Mouse (Mus musculus): ENCODE results near the gene Nfyb.

Gene Nfyb

DNA sequence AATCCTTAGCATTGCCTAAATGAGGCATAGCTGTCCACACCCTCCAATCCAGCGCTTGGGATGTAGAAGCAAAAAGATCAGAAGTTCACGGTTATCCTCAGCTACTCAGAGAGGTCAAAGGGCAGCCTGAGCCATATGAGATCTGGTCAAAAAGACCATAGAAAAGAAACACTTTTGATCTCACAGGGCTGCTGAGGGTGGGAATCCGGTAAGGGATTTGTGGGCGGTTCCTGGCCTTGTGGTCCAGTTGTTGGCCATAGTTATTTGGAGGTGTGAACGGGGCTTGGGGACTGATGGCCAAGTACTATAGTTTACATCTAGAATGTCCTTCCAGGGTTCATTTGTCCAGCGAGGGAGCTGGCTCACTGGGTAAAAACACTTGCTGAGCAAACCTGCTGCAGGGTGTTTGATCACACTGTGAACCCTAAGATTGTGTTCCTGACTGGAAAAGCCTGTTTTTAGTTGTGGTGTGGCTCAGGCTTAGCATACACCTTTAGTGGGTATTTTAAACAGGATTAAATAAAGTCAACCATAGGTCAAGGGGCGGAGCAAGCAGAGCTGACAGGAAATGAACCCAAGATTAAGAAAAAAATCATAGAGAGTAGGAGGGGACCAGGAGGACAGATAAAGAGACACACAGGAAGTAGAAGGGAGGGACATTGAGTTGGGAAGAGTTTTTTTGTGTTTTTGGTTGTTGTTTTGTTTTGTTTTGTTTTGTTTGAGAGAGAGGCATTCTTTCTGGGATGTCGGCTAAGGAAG, 15.0 kb upstream of the Nfyb start:
- no peak for DNase-seq

DNA sequence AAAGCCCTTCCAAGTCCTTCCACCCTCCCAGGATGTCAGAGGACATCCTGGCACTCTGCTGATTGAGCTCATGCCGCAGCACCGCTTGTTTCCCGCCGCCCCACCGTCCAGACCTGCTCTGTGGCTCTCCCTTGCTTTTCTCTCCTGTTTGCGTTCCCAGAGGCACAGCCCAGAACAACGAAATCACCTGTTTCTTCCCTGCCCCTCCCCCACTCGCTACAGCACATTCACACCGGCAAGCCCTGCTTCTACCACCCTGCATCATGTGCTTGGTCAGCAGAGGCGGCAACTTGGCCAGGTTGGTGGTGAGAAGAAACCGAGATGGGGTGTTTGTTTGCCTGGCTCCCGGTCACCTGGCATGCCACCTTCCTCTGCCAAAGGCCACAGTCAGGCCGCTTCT, 13.9 kb upstream of the Nfyb start:
- DNase-seq: peak; percentile 62

- DNase-seq: no peak
These were observed 13.1 kb upstream of the Nfyb start for GRCm38 (mm10) chr10:82777075-82777474.

DNA sequence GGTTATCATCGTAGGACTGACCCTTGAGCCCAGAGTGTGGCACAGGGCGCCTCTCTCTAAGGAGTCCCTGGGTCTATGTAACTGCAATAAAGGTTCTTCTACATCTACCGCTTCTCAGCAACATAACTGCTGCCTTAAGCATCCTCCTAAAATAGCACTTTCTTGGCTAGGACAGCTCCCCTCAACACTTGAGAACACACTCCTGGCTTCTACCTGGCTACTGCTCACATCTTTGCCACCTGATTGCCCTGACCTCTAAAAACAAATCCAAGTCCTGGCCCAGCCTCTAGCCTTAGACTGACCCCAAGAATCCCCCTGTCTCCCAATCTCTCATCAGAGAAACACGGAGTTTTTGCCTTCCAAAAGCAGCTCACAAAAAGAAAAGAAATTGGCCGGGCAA, 10.9 kb upstream of the Nfyb start:
- no peak for DNase-seq

- no peak for DNase-seq
These were observed 7.7 kb upstream of the Nfyb start for GRCm38 (mm10) chr10:82771595-82772170.

- no peak for DNase-seq
These were observed 6.8 kb upstream of the Nfyb start for GRCm38 (mm10) chr10:82770713-82771112.

GRCm38 (mm10) chr10:82768901-82769300, 5.0 kb upstream of the Nfyb start:
- no peak for DNase-seq

- DNase-seq: peak; percentile 72
These were observed 925 bp downstream of the Nfyb start for GRCm38 (mm10) chr10:82762756-82763681.

DNA sequence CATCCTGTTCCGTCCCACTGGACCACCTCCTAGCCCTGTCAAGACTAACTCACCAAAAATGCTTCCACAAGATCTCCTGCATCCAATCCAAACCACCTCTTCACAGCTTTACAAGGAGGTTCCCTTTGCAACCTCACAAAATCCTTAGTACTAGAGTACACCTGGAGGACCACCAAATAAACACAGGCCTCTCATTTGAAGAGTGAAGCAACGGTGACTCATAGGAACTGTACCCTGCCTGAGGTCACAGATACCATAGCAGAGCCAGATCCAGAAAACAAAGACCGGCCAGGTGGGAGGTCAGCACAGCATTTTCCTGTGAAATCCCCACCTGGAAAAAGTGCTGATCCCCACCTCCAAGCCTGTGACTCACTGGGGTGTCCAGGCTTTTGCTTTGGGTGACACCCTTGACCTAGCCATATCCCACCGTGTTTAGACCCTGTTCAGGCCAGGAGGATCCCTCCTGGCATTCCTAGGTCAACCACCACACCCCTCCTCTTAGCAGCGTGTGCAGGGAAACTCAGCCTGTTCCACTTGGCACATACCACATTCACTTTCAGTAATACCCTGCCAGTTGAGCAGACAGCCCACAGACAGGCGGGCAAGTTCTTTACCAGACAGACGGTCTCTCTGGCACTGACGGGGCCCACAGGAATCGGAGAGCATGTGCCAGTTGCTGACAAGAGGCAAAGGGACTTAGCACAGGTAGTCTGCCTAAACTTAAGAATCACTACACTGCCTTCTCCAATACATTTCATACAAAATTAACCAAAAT, 2.7 kb downstream of the Nfyb start:
- DNase-seq: no peak

GRCm38 (mm10) chr10:82759706-82760105, 4.2 kb downstream of the Nfyb start:
- no peak for DNase-seq

GRCm38 (mm10) chr10:82758878-82759277, 5.1 kb downstream of the Nfyb start:
- no peak for DNase-seq

DNA sequence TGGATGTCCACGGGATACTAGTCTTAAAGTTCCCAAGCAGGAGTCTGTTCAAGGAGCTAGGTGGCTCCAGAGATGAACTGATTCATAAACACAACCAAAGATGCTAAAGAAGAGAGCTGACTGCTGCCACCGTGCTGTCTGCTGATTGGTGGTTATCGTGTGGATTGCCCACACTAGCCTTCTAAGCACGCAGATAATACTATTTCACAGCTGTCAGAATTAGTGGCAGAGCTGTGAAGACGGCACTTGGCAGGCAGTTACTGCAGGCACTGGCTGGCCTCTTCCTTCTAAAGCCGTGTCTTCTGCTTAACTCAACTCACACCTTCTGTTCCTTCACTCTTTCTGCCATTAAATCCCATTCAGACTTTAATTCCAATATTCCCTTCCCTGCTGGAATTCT, 5.6 kb downstream of the Nfyb start:
- DNase-seq: no peak

DNA sequence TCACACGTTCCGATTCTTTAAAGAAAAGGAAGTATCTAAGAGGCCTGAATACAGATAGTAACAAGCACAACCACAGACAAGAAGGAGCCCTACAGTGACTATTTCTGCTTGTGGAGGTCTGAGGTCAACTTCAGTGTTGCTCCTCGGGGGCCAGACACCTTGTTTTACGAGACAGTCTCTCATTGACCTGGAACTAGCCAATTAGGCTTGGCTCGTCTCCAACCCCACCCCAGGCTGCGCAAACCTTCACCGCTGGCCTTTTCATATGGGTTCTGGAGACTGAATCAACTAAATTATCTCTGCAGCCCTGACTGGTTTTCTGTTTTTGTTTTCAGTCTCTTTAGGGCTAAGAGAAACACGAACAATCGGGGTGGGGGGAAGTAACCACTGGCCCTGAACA, 6.6 kb downstream of the Nfyb start:
- no peak for DNase-seq

DNA sequence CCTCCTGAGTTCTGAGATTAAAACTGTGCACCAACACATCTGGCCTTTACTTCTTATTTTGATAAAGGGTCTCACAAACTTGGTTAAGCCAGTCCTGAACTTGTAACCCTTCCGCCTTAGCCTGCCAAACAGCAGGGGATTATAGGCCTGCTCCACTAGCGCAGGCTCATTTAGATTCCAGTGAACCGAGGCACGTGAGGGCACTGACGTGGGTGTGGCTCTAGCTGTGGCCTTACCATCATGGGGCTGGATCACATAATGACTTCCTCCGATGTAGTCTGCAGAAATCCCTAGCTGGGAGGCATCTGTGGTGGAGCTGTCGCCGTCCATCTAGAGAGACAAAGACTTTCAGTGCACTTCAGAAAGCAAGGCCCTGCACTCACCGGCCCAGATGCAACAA, 7.5 kb downstream of the Nfyb start:
- DNase-seq: no peak

GRCm38 (mm10) chr10:82755213-82755890, 8.6 kb downstream of the Nfyb start:
- no peak for DNase-seq

- no peak for DNase-seq
These were observed 9.3 kb downstream of the Nfyb start for GRCm38 (mm10) chr10:82754642-82755041.

GRCm38 (mm10) chr10:82752921-82753320, 11.0 kb downstream of the Nfyb start:
- DNase-seq: no peak

DNA sequence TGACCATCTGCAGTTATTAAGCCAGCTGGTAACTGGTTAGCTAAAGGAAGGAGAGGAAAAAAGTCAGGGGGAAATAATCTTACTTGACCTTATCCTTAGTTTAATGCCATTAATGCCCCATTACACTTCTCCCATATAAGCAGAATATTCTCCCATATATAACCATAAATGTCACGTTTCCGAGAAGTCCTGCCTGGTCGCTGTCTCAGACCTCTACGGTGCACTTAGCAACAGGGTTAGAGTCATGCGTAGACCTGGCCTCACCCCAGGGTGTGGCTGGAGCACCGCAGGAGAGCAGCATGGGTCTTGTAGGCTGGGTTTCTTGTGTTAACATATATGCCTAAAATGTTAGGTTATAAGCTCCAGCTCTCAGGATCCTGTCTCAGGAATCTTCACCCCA, 13.2 kb downstream of the Nfyb start:
- no peak for DNase-seq

DNA sequence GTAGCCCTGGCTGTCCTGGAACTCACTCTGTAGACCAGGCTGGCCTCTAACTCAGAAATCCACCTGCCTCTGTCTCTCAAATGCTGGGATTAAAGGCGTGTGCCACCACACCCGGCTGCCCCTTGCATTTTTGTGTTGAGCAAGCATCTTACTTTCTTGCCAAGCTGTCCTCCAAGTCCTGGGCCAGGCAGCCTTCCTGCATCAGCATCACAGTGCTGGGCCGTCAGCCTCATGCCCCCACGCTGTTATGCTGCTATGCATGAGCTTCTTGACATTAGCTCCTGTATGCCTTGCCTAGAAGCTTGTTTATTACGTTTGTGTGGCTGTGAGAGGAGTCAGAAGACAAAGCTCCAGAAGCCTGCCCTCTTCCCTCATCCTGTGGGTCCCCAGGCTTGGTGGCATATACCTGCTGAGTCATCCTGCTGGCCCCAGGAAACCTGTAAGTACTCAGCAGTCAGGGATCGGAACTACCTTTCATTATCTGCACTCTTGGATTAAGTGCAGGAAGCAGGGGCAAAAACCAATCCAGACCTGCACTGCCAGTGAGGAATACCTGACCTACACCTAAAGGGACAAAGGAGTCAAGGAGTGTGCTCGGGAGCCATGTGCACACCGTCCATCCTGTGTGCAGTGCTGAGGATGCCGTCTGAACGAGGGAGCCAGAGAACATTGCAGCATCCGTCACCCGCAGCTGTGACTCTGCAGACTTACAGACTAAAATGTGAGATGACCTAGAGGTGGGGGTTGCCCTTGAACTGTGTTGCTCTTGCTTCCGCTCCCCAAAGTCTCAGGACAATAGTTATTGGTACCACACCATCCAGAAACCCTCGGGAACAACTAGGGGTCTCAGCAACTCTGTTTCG, 16.7 kb downstream of the Nfyb start:
- no peak for DNase-seq

DNA sequence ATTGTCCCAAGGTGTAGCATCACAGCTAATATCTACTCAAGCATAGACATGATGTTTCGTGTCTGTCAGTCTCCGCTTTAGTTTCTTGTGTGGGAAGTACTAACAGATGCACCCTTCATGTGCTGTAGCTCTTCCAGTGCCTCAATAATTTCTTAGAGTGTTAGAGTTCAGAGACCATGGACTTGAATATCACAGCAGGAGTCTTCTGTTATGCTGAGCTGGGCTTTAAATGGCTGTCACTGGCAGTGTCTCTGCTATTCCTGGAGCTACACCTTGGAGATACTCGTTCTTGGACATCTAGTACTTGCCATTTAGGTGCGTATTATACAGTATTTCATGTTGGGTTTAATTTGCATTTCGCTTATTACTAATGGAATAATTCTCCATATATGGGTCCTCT, 18.6 kb downstream of the Nfyb start:
- no peak for DNase-seq

GRCm38 (mm10) chr10:82744296-82744695, 19.6 kb downstream of the Nfyb start:
- no peak for DNase-seq
